Mouse (Mus musculus) right cerebral cortex, postnatal 36 days (tissue): Measurements from ENCODE around the gene Acad8.

ENCODE experiments used
- DNase-seq, 2 experiments: peaks; one replicate each; pipeline ENCODE4 v3.0.0; 2022; ENCODE audit warnings: low spot score in 2 of 2, mixed read lengths in 1 of 2

The Acad8 gene

DNA sequence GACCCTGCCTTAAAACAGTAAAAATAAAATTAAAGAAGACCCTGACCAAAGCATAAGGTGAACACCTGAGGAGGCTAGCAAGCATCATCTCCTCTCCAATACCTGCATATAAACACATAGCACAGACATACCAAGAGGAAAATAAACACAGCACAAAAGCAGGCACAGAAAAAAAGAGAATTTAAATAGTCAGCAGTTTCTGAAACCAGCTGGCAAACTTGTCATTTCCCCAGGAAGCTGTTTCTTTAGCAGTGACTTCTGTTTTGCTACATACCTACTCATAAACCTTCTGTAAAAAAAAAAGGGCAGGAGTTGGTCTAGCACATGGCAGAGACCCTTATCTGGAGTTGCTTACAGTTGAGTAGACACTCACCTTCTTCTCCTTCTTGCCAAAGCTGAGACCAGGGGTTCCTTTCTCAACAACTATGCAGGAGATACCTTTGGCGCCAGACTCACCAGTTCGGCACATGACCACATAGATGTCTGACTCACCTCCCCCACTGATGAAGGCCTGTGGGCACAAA lies 14.2 kb downstream of the Acad8 start:
- no peak for DNase-seq

DNA sequence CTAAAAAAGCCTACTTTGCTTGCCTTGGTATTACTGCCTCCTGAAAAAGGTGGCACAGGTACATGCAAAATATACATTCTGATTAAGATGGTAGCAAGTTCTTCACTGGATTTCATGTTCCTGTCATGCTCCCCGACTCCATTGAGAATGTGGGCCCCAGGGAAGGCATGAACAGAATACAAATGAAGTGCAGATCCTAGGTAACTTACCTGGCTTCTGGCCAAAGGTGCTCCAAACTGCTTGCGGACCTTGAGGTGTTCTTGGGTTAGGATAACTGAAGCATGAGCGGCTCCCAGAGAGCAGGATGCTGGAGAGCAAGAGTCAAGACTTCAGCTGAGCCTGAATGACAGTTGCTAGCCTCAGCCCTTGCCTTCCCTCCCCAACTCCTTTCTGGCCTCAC lies 20.6 kb downstream of the Acad8 start:
- no peak for DNase-seq

DNA sequence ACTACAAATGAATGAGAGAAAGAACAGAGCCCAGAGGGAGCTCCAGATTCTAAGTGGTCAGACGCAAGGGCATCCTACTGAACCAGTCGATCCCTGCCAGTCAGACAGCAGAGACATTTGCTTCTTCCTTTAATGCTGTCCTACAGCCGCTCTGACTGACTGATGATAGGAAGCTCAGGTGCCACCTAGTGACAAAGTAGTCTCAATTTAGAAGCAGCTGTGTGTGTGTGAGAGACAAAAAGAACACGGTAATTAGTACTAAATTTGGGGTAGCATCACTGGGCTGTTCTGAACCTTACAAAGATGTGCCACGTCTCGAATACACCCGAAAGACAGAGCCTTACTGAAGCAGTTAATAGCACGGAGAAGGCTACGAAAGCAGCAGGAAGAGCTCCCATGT lies 21.6 kb downstream of the Acad8 start:
- DNase-seq: no peak

DNA sequence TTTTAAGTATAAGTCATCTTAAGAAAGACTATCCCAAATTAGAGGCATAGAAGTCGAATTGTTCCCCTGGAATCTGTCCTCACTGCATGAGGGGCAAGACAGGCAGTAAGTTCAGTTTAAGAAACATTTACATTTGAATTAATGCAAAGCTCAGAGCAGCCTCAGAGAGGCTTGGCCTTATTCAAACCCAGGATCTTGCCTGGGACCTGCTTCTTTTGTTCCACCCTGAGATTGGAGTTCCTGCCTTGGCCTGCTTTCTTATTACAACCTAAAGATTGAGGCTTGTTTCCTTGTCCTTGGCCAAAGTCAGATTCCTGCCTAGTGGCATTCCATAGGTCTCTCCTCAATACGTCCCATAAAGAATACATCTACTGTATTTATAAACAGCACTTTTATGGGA lies 51.6 kb downstream of the Acad8 start:
- no peak for DNase-seq

DNA sequence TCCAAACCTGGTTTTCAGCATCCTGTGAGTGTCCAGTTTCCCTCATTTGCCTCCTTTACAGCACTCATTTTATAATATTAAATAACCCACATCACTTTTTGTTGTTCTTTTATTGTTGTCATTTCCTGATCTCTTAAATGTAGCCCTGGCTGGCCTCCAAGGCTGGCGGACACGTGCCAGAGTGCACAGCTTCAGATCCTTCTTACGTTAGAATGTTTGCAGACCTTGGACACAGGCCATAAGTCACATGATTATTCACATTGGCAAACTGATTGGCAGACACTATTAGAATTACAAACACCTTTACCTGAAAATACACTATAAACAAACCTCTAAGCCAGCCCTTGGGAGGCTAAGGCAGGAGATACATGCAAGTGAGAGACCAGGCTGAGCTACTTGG lies 75.2 kb downstream of the Acad8 start:
- DNase-seq: no peak
